Mouse (Mus musculus): ENCODE measurements around the gene Gm11627.
"Not testable (repeated sequence)": the region's sequence is repeated elsewhere in the genome, so short reads cannot be mapped to it uniquely, and the experiment has no call there.

Gm11627 gene

GRCm38 (mm10) chr11:102564952-102565671 lies 14.1 kb downstream of the Gm11627 start:
- not testable (repeated sequence) for DNase-seq (ENCODE audit: low spot score)

GRCm38 (mm10) chr11:102558704-102559103 lies 20.6 kb downstream of the Gm11627 start:
- DNase-seq (ENCODE audit: low spot score) = no peak

GRCm38 (mm10) chr11:102557386-102557785 lies 21.9 kb downstream of the Gm11627 start:
- no peak for DNase-seq (ENCODE audit: low spot score)

GRCm38 (mm10) chr11:102556716-102557074 lies 22.6 kb downstream of the Gm11627 start:
- no peak for DNase-seq (ENCODE audit: low spot score)

GRCm38 (mm10) chr11:102556031-102556715 lies 23.1 kb downstream of the Gm11627 start, which contains the start of gene Gpatch8:
Gene Gpatch8 (minus strand): TSS chr11:102556392.
- DNase-seq (ENCODE audit: low spot score) = peak; percentile 84

GRCm38 (mm10) chr11:102555400-102556030 lies 23.7 kb downstream of the Gm11627 start:
- DNase-seq (ENCODE audit: low spot score) = peak; percentile 27

- no peak for DNase-seq (ENCODE audit: low spot score)
Measured at GRCm38 (mm10) chr11:102552051-102552450, 27.2 kb downstream of the Gm11627 start.

- no peak for DNase-seq (ENCODE audit: low spot score)
Measured at GRCm38 (mm10) chr11:102551176-102551575, 28.1 kb downstream of the Gm11627 start.

GRCm38 (mm10) chr11:102541471-102541870 lies 37.8 kb downstream of the Gm11627 start:
- DNase-seq (ENCODE audit: low spot score) = no peak

GRCm38 (mm10) chr11:102540286-102540685 lies 39.0 kb downstream of the Gm11627 start:
- DNase-seq (ENCODE audit: low spot score) = not testable (repeated sequence)

- DNase-seq (ENCODE audit: low spot score) = no peak
Measured at GRCm38 (mm10) chr11:102539690-102540089, 39.6 kb downstream of the Gm11627 start.

GRCm38 (mm10) chr11:102536210-102536609 lies 43.1 kb downstream of the Gm11627 start:
- DNase-seq (ENCODE audit: low spot score) = no peak

GRCm38 (mm10) chr11:102534078-102534477 lies 45.2 kb downstream of the Gm11627 start:
- no peak for DNase-seq (ENCODE audit: low spot score)

- no peak for DNase-seq (ENCODE audit: low spot score)
Measured at GRCm38 (mm10) chr11:102531425-102531824, 47.8 kb downstream of the Gm11627 start.

Data from ovary, postnatal 10 days (tissue).